Comparison of ENCODE assay signal across 10 mouse cellular contexts in the genomic region with DNA sequence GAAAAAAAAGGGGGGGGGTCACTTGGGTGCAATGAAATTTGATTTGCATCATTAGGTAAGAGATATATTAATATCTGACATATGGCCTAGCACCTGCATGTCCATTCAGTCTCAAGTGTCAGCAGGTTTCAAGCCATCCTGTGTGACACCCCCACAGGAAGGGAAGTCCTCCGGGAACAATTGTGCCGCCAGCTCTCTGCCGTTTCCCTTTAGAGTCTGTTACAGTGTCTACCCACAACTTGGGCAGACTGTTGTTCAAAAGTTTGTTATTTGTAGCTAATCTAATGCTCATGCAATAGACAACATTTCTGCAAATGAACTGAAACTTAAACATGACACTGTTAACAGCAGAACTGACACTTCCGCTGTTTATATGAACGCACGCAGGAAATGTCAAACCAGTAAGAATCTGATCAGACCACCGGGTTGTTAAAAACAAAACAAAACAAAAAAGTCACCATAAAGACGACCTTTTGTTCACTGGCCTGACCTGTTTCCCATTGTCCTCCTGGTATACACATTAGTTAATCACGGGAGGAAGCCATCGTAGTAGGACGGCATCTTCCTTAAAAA. TPM values are rescaled to one million over a fixed set of nuclear protein-coding genes. Genes with fewer than 3 reads are reported as not detected.
DNase-seq lines count a peak whose midpoint lies in the region; ATAC-seq lines count a peak whose summit lies in the region.
"Had no signal": no experiment of that assay in that cellular context is flagged by ENCODE, and none has a peak within 500 bp of the region (broad histone marks: within the 10 kb centered on the region; RNA-seq: fewer than 3 reads in every experiment).

No protein-coding gene starts in this region.

- DNase-seq in kidney, postnatal 4 days = no peak
- DNase-seq in CD4-positive, CD25-positive, alpha-beta regulatory T cell, adult 2 months (ENCODE audit: low read depth, low spot score) = peak; percentile 72
- DNase-seq in adrenal gland, postnatal 4 days (ENCODE audit: low spot score in 2 of 2) = no peak
- DNase-seq: adrenal gland, postnatal 10 days; cerebellum, postnatal 36 days had no signal

- no peak overlapping the region for H3K9ac ChIP-seq in kidney, embryonic 16.5 days (replicated peaks; ENCODE audit: low read length)
- no peak overlapping the region for H3K9ac ChIP-seq in heart, embryonic 15.5 days
- H3K9ac ChIP-seq: forebrain, embryonic 15.5 days had no signal

- H3K9me3 ChIP-seq in kidney, embryonic 16.5 days (ENCODE audit: low read length) = no peaks in the 10 kb centered on the region
- no peaks in the 10 kb centered on the region for H3K9me3 ChIP-seq in heart, embryonic 15.5 days (replicated peaks)
- H3K9me3 ChIP-seq: forebrain, embryonic 15.5 days had no signal

- H3K4me1 ChIP-seq in kidney, embryonic 16.5 days (ENCODE audit: insufficient read depth, low read length) = peaks cover 17% of the 10 kb centered on the region
- peaks cover 33% of the 10 kb centered on the region for H3K4me1 ChIP-seq in heart, embryonic 15.5 days (replicated peaks)

- H3K4me3 ChIP-seq in kidney, embryonic 16.5 days (ENCODE audit: low read length) = no peak overlapping the region
- no peak overlapping the region for H3K4me3 ChIP-seq in heart, embryonic 15.5 days
- H3K4me3 ChIP-seq in macrophage (ENCODE audit: inconsistent target) = peak overlapping the region; percentile 10
- H3K4me3 ChIP-seq: forebrain, embryonic 15.5 days had no signal

- peaks cover 11% of the 10 kb centered on the region for H3K79me2 ChIP-seq in macrophage (ENCODE audit: inconsistent target)

- WGBS in kidney, embryonic 16.5 days = 34% methylated on average over 11 of the region's 11 CpGs
- WGBS in heart, embryonic 15.5 days = 61% methylated on average over 11 of the region's 11 CpGs
- WGBS in macrophage (ENCODE audit: missing documents) = 1% methylated on average over 11 of the region's 11 CpGs

- H3K27me3 ChIP-seq in kidney, embryonic 16.5 days (ENCODE audit: insufficient read depth, low read length) = no peaks in the 10 kb centered on the region
- H3K27me3 ChIP-seq in heart, embryonic 15.5 days = no peaks in the 10 kb centered on the region
- H3K27me3 ChIP-seq: forebrain, embryonic 15.5 days had no signal

- ATAC-seq in kidney, embryonic 16.5 days (ENCODE audit: low FRiP score, low TSS enrichment) = no peak
- ATAC-seq in heart, embryonic 15.5 days (replicated peaks; ENCODE audit: insufficient number of reproducible peaks, insufficient read depth, low FRiP score, low read depth) = no peak
- no peak for ATAC-seq in erythroid progenitor cell, adult 5-6 weeks (replicated peaks; ENCODE audit: low FRiP score, poor library complexity, severe bottlenecking)
- ATAC-seq: forebrain, embryonic 15.5 days had no signal

- H3K36me3 ChIP-seq in kidney, embryonic 16.5 days (ENCODE audit: insufficient read depth, low read length) = no peaks in the 10 kb centered on the region
- no peaks in the 10 kb centered on the region for H3K36me3 ChIP-seq in heart, embryonic 15.5 days
- H3K36me3 ChIP-seq in macrophage (ENCODE audit: inconsistent target) = no peaks in the 10 kb centered on the region
- H3K36me3 ChIP-seq: forebrain, embryonic 15.5 days had no signal

- peak overlapping the region; percentile 57 for H3K27ac ChIP-seq in kidney, embryonic 16.5 days (ENCODE audit: low read length)
- peak overlapping the region; percentile 43 for H3K27ac ChIP-seq in heart, embryonic 15.5 days
- H3K27ac ChIP-seq in macrophage = peak overlapping the region; percentile 96
- H3K27ac ChIP-seq: forebrain, embryonic 15.5 days had no signal

- peak overlapping the region; percentile 25 for H3K4me2 ChIP-seq in kidney, embryonic 16.5 days (replicated peaks; ENCODE audit: low read depth, low read length)
- no peak overlapping the region for H3K4me2 ChIP-seq in heart, embryonic 15.5 days
- H3K4me2 ChIP-seq: forebrain, embryonic 15.5 days had no signal

RNA-seq across cellular contexts. Expression of gene Ifnar1, which starts 23.9 kb away (rescaled TPM):
- 67.3 and 71.8 TPM in 2 replicates for polyA plus RNA-seq in kidney, embryonic 16.5 days (2015; fragmentation: Nextera tagmentation; extraction: Ambion mirVana)
- polyA plus RNA-seq in heart, embryonic 15.5 days (2015; fragmentation: Nextera tagmentation; extraction: Ambion mirVana) = 32.7 and 43.0 TPM in 2 replicates
- total RNA-seq in macrophage (2018; cell fraction: chromatin; rRNA removed) = 100 to 1,000 TPM; 157 to 461 (median 270) TPM
- 100 to 1,000 TPM in 4 of 26 experiments, 10 to 100 TPM in 22; 61.9 to 145 (median 84.6) TPM for total RNA-seq in macrophage (2018; cell fraction: cytosol; rRNA removed)
- 100 to 1,000 TPM; 208 to 496 (median 273) TPM for total RNA-seq in macrophage (2018; cell fraction: nucleus; rRNA removed)
- polyA plus RNA-seq in macrophage (2018) = 64.7 to 104 TPM (median 89.0 TPM) in 3 replicates
- 31.9 and 32.1 TPM in 2 replicates for total RNA-seq in erythroid progenitor cell, adult 5-6 weeks (2015; ENCODE audit: low replicate concordance)
- total RNA-seq in erythroid progenitor cell, adult 5-6 weeks (2017; ENCODE audit: low replicate concordance) = 38.1 and 46.3 TPM in 2 replicates
- 10 to 100 TPM; 87.7 to 92.9 TPM for total RNA-seq in adrenal gland, postnatal 4 days (2021)

RNA-seq across cellular contexts. Expression of gene Il10rb, which starts 55.2 kb away (rescaled TPM):
- polyA plus RNA-seq in kidney, embryonic 16.5 days (2015; fragmentation: Nextera tagmentation; extraction: Ambion mirVana) = 38.8 and 45.1 TPM in 2 replicates
- polyA plus RNA-seq in heart, embryonic 15.5 days (2015; fragmentation: Nextera tagmentation; extraction: Ambion mirVana) = 57.9 and 58.9 TPM in 2 replicates
- 100 to 1,000 TPM; 195 to 513 (median 266) TPM for total RNA-seq in macrophage (2018; cell fraction: chromatin; rRNA removed)
- total RNA-seq in macrophage (2018; cell fraction: cytosol; rRNA removed) = 100 to 1,000 TPM; 302 to 435 (median 372) TPM
- 100 to 1,000 TPM; 321 to 683 (median 404) TPM for total RNA-seq in macrophage (2018; cell fraction: nucleus; rRNA removed)
- 357 to 533 TPM (median 380 TPM) in 3 replicates for polyA plus RNA-seq in macrophage (2018)
- 21.8 and 37.8 TPM in 2 replicates for total RNA-seq in erythroid progenitor cell, adult 5-6 weeks (2015; ENCODE audit: low replicate concordance)
- total RNA-seq in erythroid progenitor cell, adult 5-6 weeks (2017; ENCODE audit: low replicate concordance) = 20.5 and 33.1 TPM in 2 replicates
- 100 to 1,000 TPM; 115 to 126 TPM for total RNA-seq in adrenal gland, postnatal 4 days (2021)

Comparison
In these comparisons a context has a peak if more than half of its experiments do, and no peak if none do; other contexts are left out.
1. H3K27ac ChIP-seq: peak in every context shown above with its lines; median percentile 96 in macrophage; 57 in kidney, embryonic 16.5 days; 43 in heart, embryonic 15.5 days.